Mouse (Mus musculus) urinary bladder, postnatal 4 days (tissue): ENCODE data around the gene Eapp.

Source experiments
- DNase-seq, 2 experiments: peaks; one replicate each; pipeline ENCODE4 v3.0.0; 2021 to 2022; ENCODE audit warnings: low spot score in 2 of 2

The Eapp gene

GRCm38 (mm10) chr12:54640259-54640658 lies 55.4 kb downstream of the Eapp start:
- no peak for DNase-seq

- no peak for DNase-seq
Measured at GRCm38 (mm10) chr12:54637033-54637432, 58.7 kb downstream of the Eapp start.

GRCm38 (mm10) chr12:54632141-54632540 lies 63.6 kb downstream of the Eapp start:
- DNase-seq: no peak

GRCm38 (mm10) chr12:54621942-54622341 lies 73.8 kb downstream of the Eapp start:
- no peak for DNase-seq
